Mouse (Mus musculus): Measurements from ENCODE around the gene Hmga2. TPM values are rescaled to one million over a fixed set of nuclear protein-coding genes. Genes with fewer than 3 reads are reported as not detected.

The Hmga2 gene
- polyA plus RNA-seq, 2 experiments, result 3.4 to 5.4 TPM

GRCm38 (mm10) chr10:120433463-120433815 is 42.8 kb downstream of the Hmga2 start:
- Histone ChIP-seq H3K9me3 (ENCODE audit: control insufficient read depth, low read length) (no peaks in the 10 kb centered on the region), H3K36me3 (replicated peaks; ENCODE audit: control insufficient read depth, insufficient read depth, low read depth) (no peaks in the 10 kb centered on the region), H3K27ac (no peak overlapping the region), H3K4me2 (ENCODE audit: low read depth) (no peak overlapping the region), H3K27me3 (ENCODE audit: control insufficient read depth, insufficient read depth, low read length) (no peaks in the 10 kb centered on the region), H3K4me1 (replicated peaks; ENCODE audit: control insufficient read depth in 2 of 2, insufficient read depth in 2 of 2, low read length in 1 of 2) (0 out of 4 replicates have a peak, but pooled peaks cover 0 to 5% of the 10 kb centered on the region in 2 experiments), H3K4me3 (ENCODE audit: insufficient read depth in 1 of 2, low read depth in 2 of 2, low read length in 2 of 2) (no peak overlapping the region), H3K9ac (replicated peaks) (no peak overlapping the region)
- DNase-seq (ENCODE audit: low read depth in 3 of 3, low spot score in 3 of 3), result no peak
- no peak for TF ChIP-seq CTCF (IDR thresholded peaks at IDR 0.05; ENCODE audit: low read depth)
- TF ChIP-seq EP300 (IDR thresholded peaks at IDR 0.05; ENCODE audit: low read depth), result no peak
- no peak for ATAC-seq (ENCODE audit: insufficient read depth)
- 42% methylated on average over 5 of the region's 5 CpGs for WGBS (ENCODE audit: insufficient replicate concordance)

DNA sequence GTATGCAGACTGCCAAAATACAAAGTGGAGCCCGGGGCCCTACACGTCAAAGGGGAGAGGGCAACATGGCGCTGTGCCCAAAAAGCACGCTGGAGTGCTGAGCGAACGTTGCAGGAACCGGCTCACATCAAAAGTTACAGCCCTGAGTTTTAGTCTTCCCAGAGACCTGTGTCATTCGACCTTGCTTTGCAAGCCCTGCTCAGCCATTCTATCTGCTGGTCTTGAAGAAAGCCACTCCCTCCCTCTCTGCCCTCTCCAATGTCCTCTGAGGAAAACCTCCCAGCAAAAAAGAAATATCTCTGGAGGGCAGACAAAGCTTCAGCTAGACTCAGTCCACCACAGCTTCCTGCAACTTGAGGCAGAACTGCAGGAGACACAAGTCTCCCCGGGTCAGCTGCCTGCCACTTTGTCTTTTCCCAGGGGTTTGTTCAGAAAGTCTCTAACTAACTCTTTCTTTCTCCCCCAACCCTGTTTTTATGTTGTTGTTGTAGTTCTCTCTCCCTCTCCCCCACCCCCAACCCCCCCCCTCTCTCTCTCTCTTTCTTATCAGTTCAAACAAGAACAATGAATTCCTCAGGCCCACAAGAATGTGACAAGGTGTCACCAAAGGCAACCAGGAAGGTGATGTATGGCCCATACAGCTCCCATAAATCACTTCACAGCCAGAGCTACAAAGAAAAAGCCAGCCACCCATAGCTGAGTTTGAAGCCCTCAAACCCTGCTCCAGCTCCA is 43.4 kb downstream of the Hmga2 start:
- Histone ChIP-seq H3K9ac (replicated peaks) (no peak overlapping the region), H3K27me3 (ENCODE audit: control insufficient read depth, insufficient read depth, low read length) (no peaks in the 10 kb centered on the region), H3K36me3 (replicated peaks; ENCODE audit: control insufficient read depth, insufficient read depth, low read depth) (no peaks in the 10 kb centered on the region), H3K27ac (no peak overlapping the region), H3K4me3 (ENCODE audit: insufficient read depth in 1 of 2, low read depth in 2 of 2, low read length in 2 of 2) (no peak overlapping the region), H3K9me3 (ENCODE audit: control insufficient read depth, low read length) (no peaks in the 10 kb centered on the region), H3K4me1 (replicated peaks; ENCODE audit: control insufficient read depth in 2 of 2, insufficient read depth in 2 of 2, low read length in 1 of 2) (0 out of 4 replicates have a peak, but pooled peaks cover 0 to 5% of the 10 kb centered on the region in 2 experiments), H3K4me2 (ENCODE audit: low read depth) (no peak overlapping the region)
- ATAC-seq (ENCODE audit: insufficient read depth) (no peak), DNase-seq (ENCODE audit: low read depth in 3 of 3, low spot score in 3 of 3) (no peak)
- 41% methylated on average over 9 of the region's 9 CpGs for WGBS (ENCODE audit: insufficient replicate concordance)
- TF ChIP-seq EP300 (IDR thresholded peaks at IDR 0.05; ENCODE audit: low read depth) (no peak), CTCF (IDR thresholded peaks at IDR 0.05; ENCODE audit: low read depth) (no peak)

DNA sequence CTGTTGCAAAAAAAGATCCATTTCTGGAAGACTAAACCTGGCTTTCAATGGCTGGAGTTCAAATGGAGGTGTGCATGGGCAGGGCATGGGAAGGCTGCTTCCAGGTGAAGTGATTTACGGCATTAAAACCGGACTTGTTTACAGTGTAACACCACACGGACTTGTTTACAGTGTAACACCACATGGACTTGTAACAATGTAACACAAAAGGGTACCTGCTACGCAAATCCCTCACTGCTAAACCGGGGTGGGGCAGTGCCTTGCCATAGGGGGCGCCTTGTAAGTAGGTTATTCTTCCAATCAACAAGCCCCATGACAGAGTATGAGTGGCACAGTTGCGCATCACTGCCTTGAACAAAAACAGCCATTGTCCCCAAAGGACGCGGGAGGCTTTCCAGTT is 44.2 kb downstream of the Hmga2 start:
- Histone ChIP-seq H3K4me1 (replicated peaks; ENCODE audit: control insufficient read depth in 2 of 2, insufficient read depth in 2 of 2, low read length in 1 of 2) (0 out of 4 replicates have a peak, but pooled peaks cover 0 to 5% of the 10 kb centered on the region in 2 experiments), H3K4me2 (ENCODE audit: low read depth) (no peak overlapping the region), H3K9me3 (ENCODE audit: control insufficient read depth, low read length) (no peaks in the 10 kb centered on the region), H3K27me3 (ENCODE audit: control insufficient read depth, insufficient read depth, low read length) (no peaks in the 10 kb centered on the region), H3K36me3 (replicated peaks; ENCODE audit: control insufficient read depth, insufficient read depth, low read depth) (no peaks in the 10 kb centered on the region), H3K9ac (replicated peaks) (no peak overlapping the region), H3K4me3 (ENCODE audit: insufficient read depth in 1 of 2, low read depth in 2 of 2, low read length in 2 of 2) (no peak overlapping the region), H3K27ac (no peak overlapping the region)
- DNase-seq (ENCODE audit: low read depth in 3 of 3, low spot score in 3 of 3) (no peak), ATAC-seq (ENCODE audit: insufficient read depth) (no peak)
- TF ChIP-seq CTCF (IDR thresholded peaks at IDR 0.05; ENCODE audit: low read depth) (no peak), EP300 (IDR thresholded peaks at IDR 0.05; ENCODE audit: low read depth) (no peak)
- 72% methylated on average over 9 of the region's 9 CpGs for WGBS (ENCODE audit: insufficient replicate concordance)

DNA sequence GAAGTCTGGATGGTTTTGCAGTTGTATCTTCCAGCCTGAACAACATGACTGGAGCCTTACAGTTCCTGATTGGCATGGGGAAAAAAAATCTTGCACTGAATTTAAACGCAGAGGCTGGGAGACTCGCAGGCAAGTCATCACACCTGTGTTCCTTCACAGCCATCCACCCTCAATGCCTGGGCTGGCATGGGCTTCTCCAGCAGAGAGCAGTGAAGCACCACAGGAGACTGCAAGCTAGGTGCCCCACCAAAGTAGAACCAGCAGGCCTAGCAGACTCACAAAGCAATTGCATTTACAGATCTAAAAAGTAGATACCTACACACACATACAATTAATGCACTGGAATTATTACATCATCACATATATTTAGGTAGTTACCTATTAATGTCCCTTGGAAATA is 44.8 kb downstream of the Hmga2 start:
- TF ChIP-seq CTCF (IDR thresholded peaks at IDR 0.05; ENCODE audit: low read depth) (peak; percentile 44), EP300 (IDR thresholded peaks at IDR 0.05; ENCODE audit: low read depth) (no peak)
- Histone ChIP-seq H3K27me3 (ENCODE audit: control insufficient read depth, insufficient read depth, low read length) (no peaks in the 10 kb centered on the region), H3K4me2 (ENCODE audit: low read depth) (no peak overlapping the region), H3K4me1 (replicated peaks; ENCODE audit: control insufficient read depth in 2 of 2, insufficient read depth in 2 of 2, low read length in 1 of 2) (0 out of 4 replicates have a peak, but pooled peaks cover 0 to 5% of the 10 kb centered on the region in 2 experiments), H3K4me3 (ENCODE audit: insufficient read depth in 1 of 2, low read depth in 2 of 2, low read length in 2 of 2) (no peak overlapping the region), H3K9me3 (ENCODE audit: control insufficient read depth, low read length) (no peaks in the 10 kb centered on the region), H3K9ac (replicated peaks) (no peak overlapping the region), H3K36me3 (replicated peaks; ENCODE audit: control insufficient read depth, insufficient read depth, low read depth) (no peaks in the 10 kb centered on the region), H3K27ac (no peak overlapping the region)
- DNase-seq (ENCODE audit: low read depth in 3 of 3, low spot score in 3 of 3), result no peak
- ATAC-seq (ENCODE audit: insufficient read depth), result no peak
- 73% methylated on average over 2 of the region's 2 CpGs for WGBS (ENCODE audit: insufficient replicate concordance)

DNA sequence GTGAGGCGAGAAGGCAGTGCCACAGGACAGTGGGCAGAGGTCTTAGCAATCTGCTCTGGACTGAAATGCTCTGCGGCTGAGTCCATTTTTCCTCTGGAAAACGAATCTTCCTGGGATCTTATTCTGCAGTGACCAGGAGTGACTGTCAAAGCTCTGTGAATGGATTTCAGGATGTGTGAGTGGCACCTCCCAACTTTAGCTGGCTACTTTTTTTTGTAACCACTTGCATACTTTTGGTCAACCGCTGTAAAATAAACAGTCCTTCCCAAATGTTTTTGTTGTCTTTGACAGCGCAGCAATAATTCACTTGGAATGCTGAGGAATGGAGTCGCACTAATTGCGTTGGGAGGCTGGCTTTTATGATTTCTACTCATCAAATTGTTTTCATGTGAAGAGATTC is 45.8 kb downstream of the Hmga2 start:
- peaks cover 0 to 5% of the 10 kb centered on the region in 2 experiments; a peak in 1 of 4 replicates for H3K4me1 ChIP-seq (replicated peaks; ENCODE audit: control insufficient read depth in 2 of 2, insufficient read depth in 2 of 2, low read length in 1 of 2)
- no peaks in the 10 kb centered on the region for H3K36me3 ChIP-seq (replicated peaks; ENCODE audit: control insufficient read depth, insufficient read depth, low read depth)
- H3K4me2 ChIP-seq (ENCODE audit: low read depth), result no peak overlapping the region
- H3K9ac ChIP-seq (replicated peaks), result no peak overlapping the region
- 64% methylated on average over 7 of the region's 7 CpGs for WGBS (ENCODE audit: insufficient replicate concordance)
- no peak for TF ChIP-seq EP300 (IDR thresholded peaks at IDR 0.05; ENCODE audit: low read depth)
- no peak for TF ChIP-seq CTCF (IDR thresholded peaks at IDR 0.05; ENCODE audit: low read depth)
- H3K27me3 ChIP-seq (ENCODE audit: control insufficient read depth, insufficient read depth, low read length), result no peaks in the 10 kb centered on the region
- H3K4me3 ChIP-seq (ENCODE audit: insufficient read depth in 1 of 2, low read depth in 2 of 2, low read length in 2 of 2), result no peak overlapping the region
- no peak overlapping the region for H3K27ac ChIP-seq
- DNase-seq (ENCODE audit: low read depth in 3 of 3, low spot score in 3 of 3), result no peak
- no peak for ATAC-seq (ENCODE audit: insufficient read depth)
- H3K9me3 ChIP-seq (ENCODE audit: control insufficient read depth, low read length), result no peaks in the 10 kb centered on the region

Measured in liver, embryonic 14.5 days (tissue).